Mouse (Mus musculus) retina, postnatal 1 day (tissue): ENCODE results near the gene Gm20695.

ENCODE experiments used
- DNase-seq: peaks from one replicate; pipeline ENCODE4 v3.0.0-alpha.2; 2012

The Gm20695 gene

GRCm38 (mm10) chr16:3896046-3896445, 11.6 kb downstream of the Gm20695 start:
- no peak for DNase-seq

GRCm38 (mm10) chr16:3896553-3896952, 12.1 kb downstream of the Gm20695 start:
- no peak for DNase-seq

GRCm38 (mm10) chr16:3907471-3907870, 23.0 kb downstream of the Gm20695 start:
- peak; percentile 5 for DNase-seq

GRCm38 (mm10) chr16:3908537-3909111, 24.2 kb downstream of the Gm20695 start, which contains the start of the genes 1700037C18Rik and Cluap1:
Gene 1700037C18Rik (minus strand): TSS chr16:3908689.
Gene Cluap1 (plus strand): TSS chr16:3908801.
- peak; percentile 97 for DNase-seq

GRCm38 (mm10) chr16:3909118-3909517, 24.7 kb downstream of the Gm20695 start:
- DNase-seq = no peak

- no peak for DNase-seq
Observed at GRCm38 (mm10) chr16:3920756-3921155, 36.3 kb downstream of the Gm20695 start.

- no peak for DNase-seq
Observed at GRCm38 (mm10) chr16:3923515-3923914, 39.1 kb downstream of the Gm20695 start.

- no peak for DNase-seq
Observed at GRCm38 (mm10) chr16:3923966-3924365, 39.5 kb downstream of the Gm20695 start.

- no peak for DNase-seq
Observed at GRCm38 (mm10) chr16:3928582-3928981, 44.1 kb downstream of the Gm20695 start.

GRCm38 (mm10) chr16:3929151-3929550, 44.7 kb downstream of the Gm20695 start:
- no peak for DNase-seq

GRCm38 (mm10) chr16:3933536-3933935, 49.1 kb downstream of the Gm20695 start:
- no peak for DNase-seq

GRCm38 (mm10) chr16:3934091-3934490, 49.6 kb downstream of the Gm20695 start:
- no peak for DNase-seq

GRCm38 (mm10) chr16:3934701-3935100, 50.3 kb downstream of the Gm20695 start:
- no peak for DNase-seq

GRCm38 (mm10) chr16:3951141-3951540, 66.7 kb downstream of the Gm20695 start:
- DNase-seq = no peak

- no peak for DNase-seq
Observed at GRCm38 (mm10) chr16:3956369-3956768, 71.9 kb downstream of the Gm20695 start.

GRCm38 (mm10) chr16:3959261-3959660, 74.8 kb downstream of the Gm20695 start:
- no peak for DNase-seq

- no peak for DNase-seq
Observed at GRCm38 (mm10) chr16:3964990-3965389, 80.5 kb downstream of the Gm20695 start.

- DNase-seq = no peak
Observed at GRCm38 (mm10) chr16:3965534-3965933, 81.1 kb downstream of the Gm20695 start.
